Mouse (Mus musculus) yolk sac, embryonic 10.5 days (tissue): ENCODE results near the gene As3mt.
A peak's percentile ranks its signal among the peaks of the same experiment; 100 is the strongest.
"Not testable (repeated sequence)": the region's sequence is repeated elsewhere in the genome, so short reads cannot be mapped to it uniquely, and the experiment has no call there.

Source experiments
- DNase-seq: peaks from one replicate; pipeline ENCODE4 v3.0.0-alpha.2; 2017; ENCODE audit warnings: low spot score

Gene As3mt

DNA sequence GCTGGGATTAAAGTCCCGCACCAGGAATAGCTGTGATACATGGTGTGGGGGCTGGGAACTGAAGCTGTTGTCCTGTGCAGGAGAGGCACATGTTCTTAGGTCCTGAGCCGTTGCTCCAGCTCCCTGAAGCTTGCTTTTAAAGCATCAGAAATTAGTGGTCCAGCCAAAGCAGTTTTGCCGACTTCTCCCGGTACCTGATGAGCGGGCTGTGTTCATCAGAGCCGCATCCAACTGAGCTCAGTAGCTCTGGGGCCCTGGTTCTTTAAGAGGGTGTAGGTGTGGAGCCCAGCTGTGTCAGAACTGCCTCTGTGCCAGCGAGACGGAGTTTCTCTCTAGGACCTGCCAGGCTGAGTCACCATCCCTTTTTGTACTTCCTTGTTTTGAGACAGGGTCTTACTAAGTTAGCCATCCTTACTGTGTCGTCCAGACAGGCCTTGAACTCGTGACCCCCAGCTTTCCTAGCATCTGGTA, 8.2 kb upstream of the As3mt start:
- DNase-seq, result no peak

DNA sequence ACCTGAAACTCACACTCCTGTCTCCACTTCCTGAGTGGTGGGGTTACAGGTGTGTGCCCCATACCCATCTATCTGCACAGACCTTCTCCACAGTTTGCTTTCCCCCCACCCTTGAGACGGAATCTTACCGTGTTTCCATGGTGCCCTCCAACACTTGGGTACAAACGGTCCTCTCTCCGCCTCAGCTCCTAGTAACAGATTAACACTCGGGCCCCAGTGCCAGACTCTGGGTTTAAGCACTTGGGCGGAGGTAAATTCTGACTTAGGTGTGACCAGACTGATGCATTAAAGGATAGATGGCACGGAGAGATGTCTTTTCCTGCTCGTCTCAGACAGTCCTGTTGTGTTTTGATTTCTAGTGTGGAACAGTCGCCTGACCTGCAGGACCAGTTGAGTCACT, 6.1 kb upstream of the As3mt start:
- DNase-seq, result no peak

DNA sequence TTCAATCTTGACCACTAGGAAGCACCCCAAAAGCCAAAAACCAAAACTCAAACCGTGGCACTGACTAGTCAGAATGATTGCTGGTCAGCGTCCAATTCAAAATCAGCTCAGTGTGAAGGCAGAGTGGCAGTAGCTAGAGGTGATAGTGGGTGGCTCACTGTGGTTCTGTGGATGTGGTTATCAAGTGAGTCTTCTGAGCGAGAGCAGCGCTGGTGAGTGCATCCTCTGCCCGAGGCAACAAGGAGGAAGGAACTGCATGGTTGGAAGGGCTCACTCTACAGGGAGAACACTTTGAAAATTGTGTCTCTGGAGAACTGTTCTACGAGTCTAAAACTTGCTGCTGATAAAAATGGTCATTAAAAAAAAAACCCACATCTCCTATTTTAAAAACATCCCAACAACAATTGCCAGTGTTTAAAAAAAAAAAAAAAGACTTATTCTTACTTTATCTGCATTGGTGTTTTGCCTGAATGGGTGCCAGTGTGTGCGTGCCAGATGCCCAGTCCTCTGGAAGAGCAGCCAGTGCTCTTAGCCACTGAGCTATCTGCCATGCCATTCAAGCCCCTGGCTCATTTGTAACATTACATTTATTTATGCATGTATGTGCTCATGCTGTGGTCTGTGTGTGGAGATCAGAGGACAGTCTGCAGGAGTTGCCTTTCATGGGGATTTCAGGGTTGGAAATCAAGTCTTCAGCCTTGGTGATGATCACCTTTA, 1.3 kb upstream of the As3mt start:
- DNase-seq, result no peak

DNA sequence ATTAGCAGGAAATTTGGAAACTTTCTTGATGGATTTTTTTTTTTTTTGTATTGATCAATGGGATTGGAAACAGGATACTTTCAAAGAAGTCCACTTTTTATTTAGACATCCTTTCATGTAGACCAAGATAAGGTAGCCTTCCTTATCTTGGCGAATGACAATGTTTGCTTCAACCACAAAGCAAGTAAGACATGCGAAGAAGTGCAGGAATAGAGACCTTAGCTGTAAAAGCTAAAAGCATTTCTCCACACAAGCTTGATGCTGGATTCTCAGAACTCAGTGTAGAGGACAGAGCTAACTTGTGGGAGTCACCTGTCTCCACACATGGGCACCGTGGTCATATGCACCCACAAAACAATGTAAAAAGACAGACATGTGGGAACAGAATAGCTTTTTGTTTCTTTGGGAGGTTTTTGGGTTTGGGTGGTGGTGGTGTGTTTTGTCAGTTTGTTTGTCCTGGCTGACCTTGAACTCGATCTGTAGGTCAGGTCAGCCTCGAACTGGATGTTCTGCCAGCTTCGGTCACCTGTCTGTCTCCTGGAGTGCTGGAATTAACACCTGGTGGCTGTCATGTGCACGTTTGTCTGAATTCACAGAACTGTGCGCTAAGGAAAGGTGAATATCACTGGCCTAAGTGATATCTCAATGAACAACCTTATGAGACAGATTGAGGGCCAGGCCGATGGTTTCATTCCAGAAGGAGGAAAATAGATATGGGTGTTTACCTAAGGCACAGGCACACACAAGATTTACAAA, 540 bp upstream of the As3mt start:
- no peak for DNase-seq

DNA sequence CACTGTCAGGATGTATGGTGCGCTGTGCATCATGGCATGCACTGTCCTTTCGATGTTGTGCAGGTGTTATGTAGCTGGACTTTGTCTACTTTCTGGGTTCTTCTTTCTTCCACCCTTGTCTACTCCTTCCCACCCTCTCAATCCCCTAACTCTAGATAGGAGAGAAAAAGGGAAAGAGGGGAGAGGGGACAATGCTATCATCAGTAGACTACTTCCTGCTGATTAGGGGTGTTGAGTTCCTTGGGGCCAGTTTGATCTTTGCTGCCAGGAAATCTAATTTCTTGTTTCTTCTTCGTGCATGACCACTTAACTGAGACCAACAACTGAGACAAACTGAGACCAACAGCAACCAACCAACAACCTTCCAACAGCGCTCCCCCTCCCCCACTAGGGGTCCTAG, 3.4 kb downstream of the As3mt start:
- no peak for DNase-seq

DNA sequence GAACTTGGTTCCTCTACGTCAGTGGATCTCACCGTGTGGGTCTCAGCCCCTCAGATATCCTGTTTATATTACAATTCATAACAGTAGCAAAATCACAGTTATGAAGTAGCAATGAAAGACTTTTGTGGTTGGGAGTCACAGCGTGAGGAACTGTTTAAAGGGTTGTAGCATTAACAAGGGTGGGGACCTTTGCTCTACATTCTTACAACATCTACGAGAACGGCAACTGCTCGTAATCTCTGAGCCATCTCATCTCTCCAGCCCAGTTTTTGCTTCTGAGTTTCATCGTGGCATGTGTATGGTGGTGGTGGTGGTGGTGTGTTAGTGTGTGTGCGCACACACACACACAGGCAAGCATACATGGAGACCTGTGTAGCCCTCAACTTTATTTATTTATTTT, 7.0 kb downstream of the As3mt start:
- peak; percentile 44 for DNase-seq

DNA sequence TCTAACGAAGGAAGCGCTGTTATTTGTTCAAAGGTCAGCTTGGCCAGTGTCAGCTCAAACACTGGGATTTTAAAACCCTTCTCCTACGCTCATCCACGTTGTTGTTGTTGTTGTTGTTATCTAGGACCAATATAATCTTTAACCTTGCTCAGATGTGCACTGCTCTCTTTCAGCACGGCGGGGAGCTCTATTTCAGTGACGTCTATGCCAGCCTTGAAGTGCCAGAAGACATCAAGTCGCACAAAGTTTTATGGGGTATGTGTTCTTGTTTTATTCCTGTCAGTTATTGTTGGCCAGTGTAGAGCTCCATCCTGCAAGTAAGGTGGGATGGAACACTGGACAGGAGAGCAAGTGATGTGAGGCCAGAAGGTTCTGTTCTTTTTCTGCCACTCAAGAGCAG, 7.8 kb downstream of the As3mt start:
- peak; percentile 52 for DNase-seq

DNA sequence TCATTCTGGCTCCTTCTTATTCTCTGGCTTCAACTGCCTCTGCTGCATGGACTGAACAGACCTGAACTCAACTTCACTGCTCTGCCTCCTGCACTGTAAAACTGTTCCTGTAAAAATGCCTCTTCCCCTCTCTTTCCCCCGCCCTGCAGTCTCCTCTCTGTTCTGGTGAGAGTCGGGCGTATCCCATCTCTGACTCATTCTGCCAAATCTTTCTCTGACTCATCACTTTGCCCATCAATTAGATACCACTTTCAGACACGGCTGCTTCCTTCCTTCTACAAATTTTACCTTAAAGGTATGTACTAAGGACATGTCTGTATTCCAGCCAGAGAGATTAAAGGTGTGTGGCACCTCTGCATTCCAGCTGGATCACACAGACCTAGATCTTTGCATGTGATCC, 10.9 kb downstream of the As3mt start:
- no peak for DNase-seq

DNA sequence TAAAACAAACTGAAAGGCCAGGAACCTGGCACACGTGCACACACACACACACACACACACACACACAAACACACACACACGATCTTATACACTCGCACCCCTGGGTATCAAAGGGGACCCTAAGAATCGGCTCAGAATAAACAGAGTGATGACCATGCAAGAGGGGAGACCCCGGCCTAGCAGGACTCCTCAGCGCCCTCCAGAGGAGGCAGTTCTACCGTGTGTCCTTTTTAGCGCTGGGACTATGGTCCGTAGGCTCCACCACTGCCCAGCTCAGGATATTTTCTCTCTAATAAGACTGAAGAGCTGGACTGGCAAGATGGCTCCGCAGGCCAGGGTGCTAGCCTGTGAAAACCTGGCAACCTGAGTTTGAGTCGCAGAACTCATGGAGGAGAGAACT, 17.2 kb downstream of the As3mt start:
- no peak for DNase-seq

DNA sequence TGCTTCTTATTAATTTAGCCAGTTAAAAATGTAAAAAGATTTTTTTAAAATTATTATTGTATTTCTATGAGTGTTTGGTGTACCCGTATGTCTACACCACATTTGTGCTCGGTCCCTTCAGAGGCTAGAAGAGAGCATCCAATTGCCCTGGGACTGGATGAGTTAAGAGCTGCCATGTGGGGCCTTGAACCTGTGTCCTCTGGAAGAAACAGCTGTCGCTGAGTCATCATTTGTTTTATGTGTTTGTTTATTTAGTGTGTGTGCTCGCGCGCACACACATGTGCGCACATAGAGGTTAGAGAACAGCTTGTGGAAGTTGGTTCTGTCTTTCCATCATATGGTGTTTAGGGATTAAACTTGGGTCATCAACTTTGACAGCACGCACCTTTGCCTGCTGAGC, 18.9 kb downstream of the As3mt start:
- DNase-seq, result no peak

DNA sequence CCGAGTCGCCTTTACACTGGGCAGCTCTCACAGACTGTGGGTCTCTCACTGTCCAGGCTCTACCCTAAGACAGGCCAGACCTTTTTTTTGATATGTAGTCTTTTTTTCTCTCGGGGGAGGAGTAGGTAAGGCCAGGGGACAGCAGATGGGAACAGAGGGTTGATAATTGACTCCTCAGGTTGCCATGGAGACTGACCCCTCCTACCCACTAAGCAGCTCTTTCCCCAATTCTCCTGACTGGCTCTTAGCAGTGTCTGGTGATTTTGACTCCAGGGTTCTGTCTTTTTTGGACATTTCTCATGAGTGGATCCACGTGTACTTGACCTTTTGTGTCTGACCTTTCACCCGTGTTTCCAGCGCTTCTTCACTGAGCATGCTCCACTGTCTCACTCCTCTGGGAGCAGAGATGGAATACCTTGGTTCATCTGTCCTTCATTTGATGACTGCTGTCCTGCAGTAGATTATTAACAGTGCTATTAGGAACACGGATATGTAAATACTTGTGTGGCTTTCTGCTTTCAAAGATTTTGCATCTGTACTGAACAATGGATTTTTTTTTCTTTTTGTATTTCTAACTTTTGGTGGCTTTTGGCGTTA, 20.0 kb downstream of the As3mt start:
- DNase-seq, result peak; percentile 87

DNA sequence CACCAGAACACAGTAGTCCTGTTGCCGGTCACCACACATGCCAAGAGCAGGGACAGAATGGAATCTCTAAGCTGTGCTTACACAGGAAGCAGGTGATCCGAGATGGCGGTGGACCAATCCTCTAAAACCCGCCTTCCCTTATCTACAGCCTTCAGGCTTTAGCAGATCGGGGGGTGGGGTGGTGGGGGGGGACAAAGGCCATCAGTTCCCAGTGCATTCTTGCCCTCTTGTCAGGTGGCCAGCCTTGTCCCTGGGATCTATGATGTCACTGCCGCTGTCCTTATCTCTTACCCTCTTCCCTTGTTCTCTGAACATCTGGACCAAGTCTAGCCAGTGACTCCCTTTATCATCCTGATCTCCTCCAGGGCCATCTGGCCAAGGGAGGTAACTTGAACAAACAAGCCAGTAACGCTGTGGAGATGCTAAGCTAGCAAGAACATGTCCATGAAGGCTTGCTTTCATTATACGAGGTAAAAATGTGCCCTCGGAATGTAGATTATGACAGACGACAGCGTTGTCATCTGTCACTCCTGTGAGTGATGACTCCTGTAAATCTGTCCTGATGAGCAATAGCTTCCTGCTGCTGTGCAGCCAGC, 20.8 kb downstream of the As3mt start:
- peak; percentile 92 for DNase-seq

DNA sequence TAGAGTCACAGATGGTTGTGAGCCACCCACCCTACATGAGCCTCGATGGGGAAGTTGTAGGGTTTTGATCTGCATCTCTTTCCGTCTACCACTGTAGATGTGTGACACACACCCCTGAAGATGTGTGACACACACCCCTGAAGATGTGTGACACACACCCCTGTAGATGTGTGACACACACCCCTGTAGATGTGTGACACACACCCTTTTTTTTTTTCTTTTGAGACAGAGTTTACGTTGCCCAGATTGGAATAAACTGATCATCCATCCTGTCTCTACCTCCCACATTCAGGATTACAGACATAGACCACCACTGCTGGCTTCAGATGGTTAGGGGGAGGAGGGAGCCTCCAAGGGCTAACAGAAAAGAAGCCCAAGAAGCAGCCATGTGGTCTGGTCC, 21.7 kb downstream of the As3mt start:
- DNase-seq, result no peak

DNA sequence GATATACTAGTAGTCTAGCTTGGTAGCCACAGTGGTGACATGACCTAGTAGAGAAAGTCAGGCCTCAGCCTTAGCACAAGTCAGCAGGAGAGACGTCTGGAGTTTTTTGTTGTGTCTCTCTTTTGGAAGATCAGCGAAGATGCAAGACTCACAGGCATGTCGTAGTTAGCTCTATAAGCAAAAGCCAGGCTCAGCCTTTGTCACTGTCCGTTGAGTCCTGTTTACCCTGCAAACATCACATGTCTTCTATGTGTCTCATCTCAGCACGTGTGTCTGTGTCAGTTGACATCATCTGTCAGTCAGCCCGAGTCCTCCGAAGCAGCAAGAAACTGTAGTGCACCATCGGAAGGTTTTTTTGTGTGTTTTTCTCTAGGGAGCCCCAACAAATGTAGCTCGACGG, 24.1 kb downstream of the As3mt start:
- DNase-seq, result peak; percentile 53

DNA sequence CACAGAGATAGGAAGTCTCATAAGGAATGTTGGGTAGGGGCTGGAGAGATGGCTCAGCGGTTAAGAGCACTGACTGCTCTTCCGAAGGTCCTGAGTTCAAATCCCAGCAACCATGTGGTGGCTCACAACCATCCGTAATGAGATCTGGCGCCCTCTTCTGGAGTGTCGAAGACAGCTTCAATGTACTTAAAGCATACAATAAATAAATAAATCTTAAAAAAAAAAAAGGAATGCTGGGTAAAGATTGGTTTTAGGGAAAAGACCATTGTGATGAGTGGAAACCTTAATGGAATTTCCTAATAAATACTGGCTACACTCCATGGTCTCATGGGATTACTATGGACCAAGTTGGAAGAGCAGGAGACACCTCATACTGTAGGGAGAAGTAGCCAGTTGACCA, 25.4 kb downstream of the As3mt start:
- DNase-seq, result not testable (repeated sequence)

DNA sequence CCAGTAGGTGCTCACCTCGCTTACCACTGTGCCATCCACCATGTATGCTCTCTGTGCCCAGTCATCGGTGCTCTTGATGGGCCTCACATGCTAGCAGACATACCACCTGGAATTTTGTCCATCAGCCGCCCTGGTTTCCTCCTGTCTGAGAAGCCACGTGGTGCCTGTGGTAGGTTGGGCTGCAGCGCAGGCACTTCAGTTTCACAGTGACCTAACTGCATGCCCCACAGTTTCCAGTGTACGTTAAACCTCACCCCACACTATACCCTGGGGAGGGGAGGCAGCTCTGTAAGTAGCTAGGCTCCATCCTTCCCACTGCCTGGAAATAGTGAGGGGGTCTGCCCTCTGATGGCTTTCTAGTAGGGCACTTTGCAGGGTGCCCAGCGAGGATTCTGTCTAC, 26.4 kb downstream of the As3mt start:
- DNase-seq, result no peak

DNA sequence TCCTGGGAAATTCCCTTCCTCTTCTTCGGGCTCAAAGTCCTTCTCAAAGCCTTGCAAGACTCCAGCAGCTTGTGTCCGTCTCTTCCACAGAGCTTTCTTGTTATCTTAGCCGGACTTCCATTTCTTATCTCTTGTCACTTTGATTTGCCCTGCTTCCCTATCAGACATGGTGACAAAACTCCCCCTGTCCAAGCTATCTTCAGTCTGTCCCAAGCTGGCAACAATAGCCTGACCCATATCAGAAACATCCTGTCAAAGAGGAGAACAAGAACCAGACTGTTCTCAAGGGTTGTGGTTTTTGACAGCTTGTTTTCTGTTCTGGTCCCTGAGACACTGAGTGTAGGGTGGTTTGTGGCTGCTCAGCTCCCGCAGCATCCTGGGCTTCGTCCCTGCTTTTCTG, 28.0 kb downstream of the As3mt start:
- DNase-seq, result peak; percentile 61

DNA sequence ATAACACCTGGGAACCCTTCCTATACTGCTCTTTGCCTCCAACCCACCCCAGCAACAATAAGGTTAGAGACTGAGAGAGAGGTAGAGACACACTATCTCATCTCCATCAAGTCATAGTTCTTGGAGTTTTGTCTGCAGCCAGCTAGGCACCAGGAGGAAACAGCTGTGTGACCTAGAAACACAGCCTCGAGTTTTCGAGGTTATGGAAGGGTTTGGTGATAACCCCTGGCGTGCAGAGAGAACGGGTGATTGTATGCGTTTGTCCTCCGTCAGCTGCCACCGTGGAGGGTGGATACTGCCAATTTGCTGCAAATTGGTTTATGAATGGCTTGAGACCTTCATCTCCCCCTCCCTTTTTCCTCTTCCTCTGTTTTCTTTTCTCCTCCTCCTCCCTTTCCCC, 29.8 kb downstream of the As3mt start:
- DNase-seq, result no peak

DNA sequence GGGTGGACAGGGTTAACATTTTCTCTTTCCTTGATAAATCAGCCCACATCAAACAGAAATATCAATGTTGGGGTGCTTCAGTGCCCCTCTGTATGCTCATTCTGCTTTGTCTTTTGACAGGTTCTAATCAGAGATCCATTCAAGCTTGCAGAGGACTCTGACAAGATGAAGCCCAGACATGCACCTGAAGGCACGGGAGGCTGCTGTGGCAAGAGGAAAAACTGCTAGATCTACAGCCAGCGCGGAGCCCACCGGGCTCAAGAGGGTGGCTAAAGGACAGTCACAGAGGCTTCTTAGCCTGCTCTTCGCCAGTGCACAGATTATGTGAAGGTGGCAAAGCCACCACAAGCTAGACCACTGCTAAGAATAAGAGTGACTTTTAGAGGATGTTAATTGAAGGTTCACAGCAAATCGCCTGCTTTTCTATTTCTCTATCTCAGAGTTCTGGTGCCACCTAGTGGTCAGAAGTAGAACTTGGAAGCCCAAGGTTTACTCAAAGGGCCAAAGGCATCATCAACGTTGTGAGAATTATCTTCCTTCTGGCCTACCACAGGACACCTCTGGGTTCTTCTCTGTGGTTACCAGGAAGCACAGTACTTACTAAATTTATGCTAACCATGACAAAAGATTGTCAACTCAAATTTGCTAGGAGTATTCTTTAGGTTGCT, 33.2 kb downstream of the As3mt start:
- peak; percentile 62 for DNase-seq

DNA sequence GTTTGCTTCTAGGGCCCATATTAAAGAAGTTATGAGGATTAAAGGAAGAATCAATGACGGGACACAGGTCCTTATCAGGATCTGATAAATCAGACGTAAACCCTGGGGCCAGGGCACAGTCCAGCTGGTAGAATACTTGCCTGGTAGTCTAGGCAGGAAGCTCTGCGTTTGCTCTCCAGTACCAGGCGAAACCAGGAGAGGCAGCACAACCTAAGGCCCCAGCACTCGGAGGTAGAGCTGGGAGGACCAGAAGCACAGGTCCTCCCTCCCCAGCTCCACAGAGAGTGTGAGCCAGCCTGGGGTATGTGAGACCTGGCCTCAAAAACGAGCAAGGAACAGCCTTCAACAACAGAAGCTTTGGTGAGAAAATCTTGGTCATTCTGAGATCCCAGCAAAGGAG, 34.3 kb downstream of the As3mt start:
- DNase-seq, result no peak

DNA sequence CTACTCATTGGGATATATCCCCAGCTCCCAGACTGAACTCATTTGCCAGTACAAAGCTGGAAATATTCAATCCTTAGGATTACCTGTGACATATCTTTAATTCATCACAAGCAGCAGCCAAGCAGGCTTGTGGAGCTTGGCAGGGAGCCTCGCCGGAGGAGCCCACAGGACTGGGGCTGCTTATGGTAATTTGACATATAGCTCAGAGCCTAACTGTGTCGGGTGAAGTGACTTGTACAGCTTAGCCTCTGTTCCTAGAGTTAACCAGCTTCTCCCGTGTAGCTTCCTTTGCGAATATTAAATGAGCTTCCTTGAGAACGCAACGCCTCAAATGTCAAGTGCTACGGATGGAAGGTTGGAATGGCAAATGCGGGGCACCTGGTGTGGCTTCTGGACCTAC, 37.4 kb downstream of the As3mt start:
- no peak for DNase-seq

DNA sequence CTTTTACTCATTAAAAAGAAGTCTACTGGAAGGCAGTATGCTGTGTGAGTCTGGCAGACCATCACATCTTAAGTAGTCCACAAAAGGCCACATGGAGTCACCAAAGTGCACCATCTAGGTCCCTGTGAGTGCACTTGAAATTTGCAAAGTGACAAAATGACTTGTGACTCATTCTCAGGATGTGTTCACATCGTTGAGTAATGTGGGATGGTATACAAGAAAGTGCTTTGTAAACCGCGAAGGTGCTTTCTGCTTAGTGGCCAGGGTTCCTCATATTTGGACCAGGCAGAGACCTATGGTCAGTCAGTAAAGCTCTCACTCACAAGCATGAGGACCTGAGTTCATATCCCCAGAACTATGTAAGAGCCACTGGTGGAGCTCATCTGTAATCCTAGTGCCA, 40.5 kb downstream of the As3mt start:
- no peak for DNase-seq
